Mouse (Mus musculus): ENCODE measurements around the gene Kansl1l. TPM values are rescaled to one million over a fixed set of nuclear protein-coding genes. Genes with fewer than 3 reads are reported as not detected.

Gene Kansl1l
- total RNA-seq (2021): 10 to 100 TPM; 25.4 to 26.1 TPM
- long read RNA-seq, experiment 1, full-length matches to known transcripts: 2 of 4 reads
- long read RNA-seq, experiment 1, partial matches to known transcripts: 0 of 4 reads
- long read RNA-seq, experiment 1, other reads (novel, unspliced or antisense): 2 of 4 reads
- long read RNA-seq, experiment 2, partial matches to known transcripts: 5 of 12 reads
- long read RNA-seq, experiment 2, other reads (novel, unspliced or antisense): 7 of 12 reads

DNA sequence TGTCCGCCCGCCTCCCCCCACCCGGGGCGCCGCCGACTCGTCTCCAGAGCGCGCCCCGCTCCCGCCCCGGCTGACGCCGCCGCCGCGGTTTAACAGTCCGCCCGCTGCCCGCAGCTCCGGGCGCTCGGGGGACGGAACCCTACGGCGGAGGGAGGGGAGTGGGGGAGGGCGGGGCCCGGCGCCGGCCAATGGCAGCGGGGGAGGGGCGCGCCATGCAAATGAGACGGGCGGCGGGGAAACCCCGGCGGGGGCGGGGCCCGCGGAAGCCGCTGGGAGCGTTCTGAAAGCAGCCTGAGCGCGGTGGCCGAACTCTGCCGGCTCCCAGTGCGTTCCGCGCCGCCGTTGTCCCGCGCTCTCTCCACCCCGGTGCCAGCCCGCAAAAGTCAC lies at the start of gene Kansl1l:
Kansl1l (minus strand) TSS at position 110 of the 387 bp plus-strand sequence.
- peak; percentile 91 to 96 for DNase-seq (ENCODE audit: low spot score in 2 of 2)

DNA sequence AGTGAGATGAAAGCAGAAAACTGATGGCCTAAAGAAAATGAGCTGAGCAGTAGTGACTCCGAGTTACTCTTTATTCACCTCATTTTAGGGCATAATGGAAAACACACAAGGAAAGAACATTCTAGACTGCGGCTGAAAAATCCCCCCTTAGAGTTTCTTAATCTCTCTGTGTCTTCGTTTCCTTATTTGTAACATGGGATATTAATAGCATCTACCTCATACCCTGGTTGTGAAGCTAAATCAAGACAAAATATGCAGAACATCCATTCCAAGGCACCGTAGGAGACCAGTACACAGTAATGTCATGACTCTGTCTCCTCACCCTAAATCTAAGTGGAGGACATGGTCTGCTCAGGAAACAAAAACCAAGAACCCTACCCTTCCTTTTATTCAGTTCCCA lies 48.3 kb upstream of the Kansl1l start:
- no peak for DNase-seq (ENCODE audit: low spot score in 2 of 2)

DNA sequence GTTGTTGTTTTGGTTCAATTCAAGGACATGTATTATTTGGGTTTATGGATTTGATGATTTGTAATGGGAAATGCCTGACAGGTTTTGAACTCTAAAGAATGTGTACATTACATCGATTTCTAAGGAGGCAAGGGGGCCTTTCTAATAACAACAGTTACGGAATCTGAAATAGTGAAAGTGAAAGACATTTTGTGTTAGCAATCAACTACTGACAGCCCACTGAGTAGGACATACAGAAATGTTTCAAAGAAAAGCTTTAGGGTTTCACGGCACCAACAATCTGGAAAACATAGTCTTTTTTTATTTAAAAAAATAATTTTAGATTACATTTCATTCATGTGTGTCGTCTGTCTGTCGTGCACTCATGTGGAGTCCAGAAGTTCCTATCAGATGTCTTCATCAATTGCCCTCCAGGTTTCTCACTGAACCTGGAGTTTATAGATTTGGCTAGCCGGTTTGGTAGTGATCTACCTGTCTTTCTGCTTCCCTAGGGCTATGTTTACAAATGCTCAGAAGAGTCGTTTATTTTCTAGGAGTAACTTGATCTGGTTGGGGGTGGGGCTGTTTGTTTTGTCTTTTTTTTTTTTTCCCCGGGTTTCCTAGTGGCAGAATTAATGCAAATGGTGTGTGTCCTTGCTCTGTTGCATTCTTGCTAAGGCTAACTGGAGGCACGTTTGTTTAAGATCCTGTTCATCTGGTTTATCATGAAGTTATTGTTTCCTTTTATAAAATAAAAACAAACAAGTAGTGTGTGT lies 46.6 kb upstream of the Kansl1l start:
- no peak for DNase-seq (ENCODE audit: low spot score in 2 of 2)

DNA sequence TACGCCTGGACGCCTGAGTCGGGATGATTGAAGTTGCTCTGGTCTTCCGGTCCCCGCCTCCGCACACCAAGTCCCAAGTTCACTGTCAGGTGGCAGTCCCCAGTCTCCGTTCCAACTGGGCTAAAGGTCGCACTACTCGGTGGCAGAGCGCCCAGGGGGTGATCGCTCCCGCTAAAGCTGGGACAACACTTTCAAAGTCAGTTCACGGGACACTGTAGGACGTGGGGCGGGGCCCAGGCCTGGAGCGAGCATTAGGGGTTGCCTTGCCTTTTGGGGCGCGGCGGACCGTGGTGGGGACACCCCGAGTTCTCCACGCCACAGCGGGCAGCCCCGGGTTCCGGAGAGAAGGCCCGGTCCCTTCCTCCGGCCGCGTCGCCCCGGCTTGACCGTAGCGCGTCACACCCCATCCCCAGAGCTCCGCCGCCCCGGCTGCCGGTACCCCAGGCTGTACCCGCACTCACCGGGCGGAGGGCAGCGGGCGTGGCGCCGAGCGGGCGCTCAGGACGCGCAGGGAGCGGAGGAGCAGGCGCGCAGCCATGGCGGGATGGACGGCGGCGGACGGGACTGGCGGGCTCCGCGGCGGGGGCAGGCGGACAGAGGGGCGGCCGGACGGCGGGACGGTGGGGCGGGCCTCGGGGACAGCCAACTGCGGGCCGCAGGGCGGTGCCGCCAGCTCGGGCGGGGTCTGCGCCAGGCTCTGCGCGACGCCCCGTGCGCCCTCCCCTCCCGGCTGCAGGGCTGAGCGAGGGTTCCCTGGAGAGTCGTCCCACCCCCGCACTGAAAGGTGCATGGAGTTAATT lies 45.5 kb upstream of the Kansl1l start, which contains the start of gene Acadl:
Acadl (minus strand) TSS at position 566 of the 800 bp plus-strand sequence.
- peak; percentile 71 to 86 for DNase-seq (ENCODE audit: low spot score in 2 of 2)

DNA sequence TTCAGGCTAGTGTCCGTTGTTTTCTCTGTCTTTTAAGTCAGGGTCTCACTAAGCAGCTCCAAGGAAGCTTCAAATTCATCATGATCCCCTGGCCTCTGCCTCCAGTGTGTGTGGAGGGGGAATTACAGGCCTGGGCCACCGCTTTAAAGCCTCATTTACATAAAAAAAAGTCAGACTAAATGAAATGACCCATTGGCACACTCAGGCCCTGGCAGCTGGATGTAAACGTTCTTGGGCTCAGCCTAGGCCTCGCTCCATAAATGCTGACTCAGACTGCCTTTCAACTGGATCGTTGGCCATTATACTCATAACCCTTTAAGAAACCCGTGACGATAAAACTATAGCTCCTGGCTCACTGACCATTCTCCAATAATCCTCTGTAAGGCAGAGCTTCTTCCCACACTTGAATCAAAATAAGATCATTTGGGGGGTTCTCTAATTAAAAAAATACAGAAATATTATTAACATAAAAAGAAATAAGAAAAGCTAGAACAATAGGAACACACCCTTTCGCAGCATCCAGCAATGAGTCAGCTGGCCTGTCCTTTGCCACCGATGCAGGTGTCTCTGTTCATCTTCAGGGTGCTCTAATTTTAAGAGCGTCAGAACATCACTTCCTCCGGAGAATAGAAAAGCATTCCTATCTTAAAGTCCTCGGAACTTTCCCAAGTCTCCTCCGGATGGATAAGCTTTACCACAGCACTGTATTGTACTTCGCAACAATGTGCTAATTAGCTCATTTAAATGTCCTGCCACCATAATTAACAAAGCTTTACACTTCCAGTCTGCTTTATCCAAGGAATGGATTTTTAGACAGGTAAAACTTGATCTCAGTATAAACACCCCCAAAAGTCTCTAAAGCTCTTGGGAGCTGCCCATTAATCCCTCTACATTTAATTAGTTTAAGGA lies 44.7 kb upstream of the Kansl1l start:
- no peak for DNase-seq (ENCODE audit: low spot score in 2 of 2)

DNA sequence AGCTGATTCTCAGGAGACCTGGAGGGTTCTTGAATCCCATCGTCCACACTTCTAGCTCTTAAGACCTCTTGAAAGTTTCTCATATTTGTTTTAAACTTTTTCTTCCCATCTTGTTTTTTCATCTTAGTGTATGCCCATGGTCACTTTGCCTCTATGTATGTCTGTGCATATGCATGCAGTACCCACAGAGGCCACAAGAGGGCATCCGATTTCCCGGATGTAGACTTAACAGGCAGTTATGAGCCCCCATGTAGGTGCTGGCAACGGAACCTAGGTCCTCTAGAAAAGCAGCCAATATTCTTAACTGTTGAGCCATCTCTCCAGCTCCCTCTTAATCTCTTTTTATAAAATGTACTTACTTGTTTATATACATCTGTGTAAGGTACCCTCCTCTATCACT lies 30.1 kb upstream of the Kansl1l start:
- no peak for DNase-seq (ENCODE audit: low spot score in 2 of 2)

DNA sequence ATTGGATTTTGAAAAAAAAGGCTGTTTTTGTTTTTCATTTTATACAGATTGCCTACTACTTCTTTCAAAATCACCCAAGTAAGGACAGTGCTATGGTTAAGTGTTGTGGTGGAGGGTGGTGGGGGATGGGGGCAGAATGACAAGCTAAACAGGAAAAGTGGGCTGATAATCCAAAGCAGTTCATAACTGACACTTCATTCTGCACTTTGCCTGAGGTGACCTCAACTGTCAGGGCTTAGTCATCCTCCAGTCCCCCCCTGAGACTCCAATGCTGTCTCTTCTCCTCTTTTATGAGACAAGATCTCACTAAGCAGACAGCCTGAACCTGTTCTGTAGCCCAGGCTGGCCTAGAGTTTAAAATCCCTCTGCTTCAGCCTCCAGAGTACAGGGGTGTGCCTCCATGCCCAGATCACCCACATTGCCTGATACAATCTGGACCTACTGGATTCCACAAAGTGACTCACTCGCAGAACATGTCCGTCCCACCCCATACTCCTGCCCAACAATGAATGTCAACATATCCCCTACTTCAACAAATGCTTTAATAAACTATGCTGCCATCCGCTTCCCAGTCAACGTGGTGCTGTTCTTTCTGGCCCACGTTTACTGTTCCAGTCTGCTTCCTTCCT lies 28.4 kb upstream of the Kansl1l start:
- no peak for DNase-seq (ENCODE audit: low spot score in 2 of 2)

DNA sequence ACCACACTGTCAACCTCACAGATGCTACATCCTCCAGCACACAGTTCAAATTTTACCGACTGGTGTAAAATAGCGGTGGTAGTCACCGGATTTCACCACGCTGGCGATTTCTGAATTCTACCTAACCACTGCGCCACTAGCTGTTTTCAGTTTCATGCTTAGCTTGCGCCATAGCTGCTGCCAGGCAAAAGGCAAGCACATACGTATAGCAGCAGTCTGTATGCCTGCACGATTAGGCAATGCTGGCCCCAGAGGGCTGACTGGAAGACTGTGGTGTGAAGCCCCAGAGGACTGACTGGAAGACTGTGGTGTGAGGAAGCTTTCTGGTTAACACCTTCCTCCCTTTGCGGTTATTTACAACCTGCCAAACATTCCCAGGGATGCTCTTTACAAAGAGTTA lies 24.6 kb upstream of the Kansl1l start:
- DNase-seq (ENCODE audit: low spot score in 2 of 2): no peak

DNA sequence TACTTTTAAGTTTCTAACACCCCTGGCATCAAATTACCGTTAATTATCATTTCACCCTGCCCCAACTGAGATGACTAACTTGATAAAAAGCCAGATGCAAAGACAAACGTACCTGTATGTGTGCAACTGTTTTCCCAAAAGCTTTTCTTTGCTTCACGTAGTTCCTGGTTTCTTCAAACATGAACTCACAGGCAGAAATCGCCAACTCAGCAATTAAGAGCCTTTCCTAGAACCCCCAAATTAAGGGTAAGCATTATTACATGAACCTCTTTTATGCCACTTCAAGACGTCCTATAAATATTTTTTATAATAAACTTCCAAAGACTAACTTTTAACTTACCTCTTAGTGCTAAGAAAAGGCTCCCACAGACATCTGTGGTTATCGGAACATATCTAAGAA lies 24.1 kb upstream of the Kansl1l start:
- DNase-seq (ENCODE audit: low spot score in 2 of 2): no peak

DNA sequence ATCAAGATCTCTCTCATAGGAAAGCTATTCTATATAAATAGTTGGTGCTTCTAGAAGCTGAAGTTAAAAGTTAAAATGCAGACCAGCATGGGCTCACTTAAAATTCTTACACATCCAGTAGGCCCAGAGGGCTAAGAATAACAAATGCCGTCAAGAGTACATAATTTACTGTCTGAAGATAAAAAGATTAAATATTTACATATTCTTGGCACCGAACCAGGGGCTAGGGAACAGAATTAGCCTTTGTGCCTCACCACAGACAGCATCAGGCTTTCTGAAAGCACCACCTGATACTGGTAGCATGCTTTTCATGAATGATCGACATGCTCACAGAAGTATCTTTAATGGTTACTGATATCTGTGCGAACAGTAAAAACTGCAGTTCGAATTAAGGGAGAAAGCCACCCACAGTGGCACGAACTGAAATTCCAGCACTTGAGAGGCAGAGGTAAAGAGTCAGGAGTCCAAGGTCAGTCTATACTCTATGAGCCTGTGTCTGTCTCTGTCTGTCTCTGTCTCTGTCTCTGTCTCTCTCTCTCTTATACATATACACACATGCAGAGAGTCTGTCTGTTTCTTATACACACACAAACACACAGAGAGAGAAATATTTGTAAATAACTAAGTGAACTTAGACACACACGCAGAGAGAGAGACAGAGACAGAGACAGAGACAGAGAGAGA lies 22.5 kb upstream of the Kansl1l start:
- no peak for DNase-seq (ENCODE audit: low spot score in 2 of 2)

DNA sequence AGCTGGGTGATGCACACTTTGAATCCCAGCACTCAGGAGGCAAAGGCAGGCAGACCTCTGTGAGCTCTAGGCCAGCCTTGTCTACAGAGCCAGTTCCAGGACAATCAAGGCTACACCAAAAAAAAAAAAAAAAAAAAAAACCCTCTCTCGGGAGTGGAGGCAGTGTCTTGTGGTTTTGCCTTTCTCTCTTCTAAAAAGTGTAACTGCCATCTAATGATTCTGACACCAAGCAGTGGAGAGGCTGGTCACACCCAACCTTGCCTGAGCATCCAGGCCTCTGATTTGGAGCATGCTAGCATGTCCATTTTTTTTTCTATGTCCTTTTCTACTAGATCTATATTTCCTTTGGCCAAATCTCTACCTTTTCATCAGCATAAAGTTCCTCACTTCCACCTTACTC lies 21.8 kb upstream of the Kansl1l start:
- no peak for DNase-seq (ENCODE audit: low spot score in 2 of 2)

DNA sequence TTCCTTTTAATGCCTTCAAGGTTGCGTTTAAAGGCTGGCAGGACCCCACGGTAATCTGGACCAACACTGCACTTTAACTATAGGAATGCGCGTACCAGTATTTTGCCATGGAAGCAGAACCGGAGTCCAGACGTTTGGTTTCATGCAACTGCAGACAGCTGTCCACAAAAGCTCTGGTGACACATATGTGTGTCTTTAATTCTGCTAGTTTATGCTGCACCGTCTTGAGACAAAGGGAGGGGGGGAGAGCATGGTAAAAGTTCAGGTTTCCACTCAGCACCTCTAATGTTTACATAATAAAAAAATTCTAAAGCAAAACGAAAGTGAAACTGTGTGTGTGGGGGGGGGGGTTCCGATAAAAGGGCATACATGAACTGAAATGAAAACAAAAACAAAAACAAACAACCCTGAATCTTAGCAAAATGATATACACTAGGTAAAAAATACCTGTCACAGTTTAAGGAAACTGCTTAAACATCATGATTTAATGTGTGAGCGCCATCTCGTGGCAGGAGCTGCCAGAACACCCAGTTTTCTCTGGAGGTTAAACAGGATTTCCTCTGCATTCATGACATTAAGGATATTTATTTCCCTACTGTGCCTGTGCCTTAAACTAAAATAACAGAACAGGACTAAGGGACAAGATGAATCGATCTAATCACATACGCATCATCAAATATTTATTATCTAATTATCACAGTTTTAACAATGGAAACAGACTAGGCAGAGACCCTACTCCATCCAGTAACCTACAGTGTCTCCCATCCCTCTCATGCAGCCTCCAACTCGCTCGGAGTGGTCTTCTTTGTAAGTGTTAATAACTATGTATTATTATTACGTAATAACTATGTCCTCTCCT lies 21.1 kb upstream of the Kansl1l start:
- peak; percentile 30 to 47 for DNase-seq (ENCODE audit: low spot score in 2 of 2)

DNA sequence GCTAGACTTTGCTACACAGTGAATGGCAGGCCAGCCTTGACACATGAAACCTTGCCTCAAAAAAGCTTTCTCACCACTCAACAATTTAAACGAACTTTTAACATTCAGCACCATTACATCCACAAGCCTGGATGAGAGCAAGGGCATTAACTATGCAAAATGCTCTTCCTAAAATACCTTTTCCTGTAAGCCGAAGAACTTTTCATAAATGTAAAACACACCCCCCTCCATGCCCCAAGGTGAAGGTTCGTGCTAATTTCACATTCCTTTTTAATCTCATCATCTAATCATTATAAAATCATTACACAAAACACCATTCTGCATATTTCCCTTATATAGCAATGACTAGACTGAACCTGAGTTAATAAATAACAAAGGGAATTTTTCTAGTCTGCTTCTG lies 19.8 kb upstream of the Kansl1l start:
- DNase-seq (ENCODE audit: low spot score in 2 of 2): no peak

DNA sequence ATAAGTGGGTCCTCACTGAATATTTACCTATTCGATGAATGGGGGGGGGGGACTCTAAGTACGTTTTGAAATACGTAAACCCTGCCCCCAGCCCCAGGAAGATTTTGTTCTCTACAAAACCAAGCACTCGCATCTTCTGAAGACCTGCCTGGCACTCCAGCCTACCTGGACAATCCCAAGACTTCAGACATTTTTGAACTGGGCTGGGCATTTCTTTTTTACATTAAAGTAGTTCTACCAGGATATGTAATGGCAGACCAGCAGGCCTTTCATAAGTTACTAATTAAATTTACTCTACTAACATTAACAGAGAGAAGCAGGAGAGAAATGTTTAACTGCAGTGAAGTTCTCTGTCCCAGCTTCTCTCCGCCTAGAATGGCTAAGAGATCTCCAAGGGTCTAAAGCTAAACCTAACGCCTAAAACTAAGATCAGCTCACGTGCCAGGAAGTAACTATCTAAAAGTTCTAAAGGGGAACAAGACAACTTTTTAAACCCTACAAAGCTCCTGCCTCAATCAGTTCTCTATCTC lies 15.3 kb upstream of the Kansl1l start:
- DNase-seq (ENCODE audit: low spot score in 2 of 2): no peak

DNA sequence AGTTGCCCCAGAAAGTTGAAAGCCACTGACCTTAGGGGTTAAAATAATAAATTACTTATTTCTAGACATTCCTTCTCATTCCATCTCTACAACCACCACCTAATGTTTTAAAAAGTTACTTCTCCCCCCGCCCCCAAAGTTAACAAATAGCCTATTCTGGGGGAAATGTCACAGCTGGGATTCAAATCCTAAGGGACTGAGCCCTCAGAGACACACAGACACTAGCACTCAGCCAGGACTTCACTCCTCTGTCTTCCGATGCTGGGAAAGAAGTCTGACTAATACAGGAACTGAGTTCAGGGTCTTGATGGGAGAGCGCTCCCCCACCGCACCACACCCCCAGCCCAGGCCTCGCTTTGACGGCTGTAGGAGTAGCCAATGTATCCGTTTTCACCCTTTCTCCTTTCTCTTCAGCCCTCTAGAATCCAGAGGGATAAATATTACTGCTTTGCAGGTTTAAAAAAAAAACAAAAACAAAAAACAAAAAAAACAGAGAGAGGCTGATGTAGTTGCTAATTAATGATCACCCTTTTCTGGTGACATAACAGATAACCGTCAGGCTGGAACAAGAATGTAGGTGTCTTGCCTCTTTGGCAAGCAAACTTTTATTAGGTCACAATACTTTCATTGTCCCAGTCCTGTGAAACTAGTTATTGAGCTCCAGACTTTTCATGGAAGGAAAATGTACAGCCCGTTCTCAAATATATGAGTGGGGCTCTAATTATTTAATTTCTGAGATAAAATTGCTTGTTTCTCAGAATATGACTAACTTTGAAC lies 14.7 kb upstream of the Kansl1l start:
- DNase-seq (ENCODE audit: low spot score in 2 of 2): no peak

DNA sequence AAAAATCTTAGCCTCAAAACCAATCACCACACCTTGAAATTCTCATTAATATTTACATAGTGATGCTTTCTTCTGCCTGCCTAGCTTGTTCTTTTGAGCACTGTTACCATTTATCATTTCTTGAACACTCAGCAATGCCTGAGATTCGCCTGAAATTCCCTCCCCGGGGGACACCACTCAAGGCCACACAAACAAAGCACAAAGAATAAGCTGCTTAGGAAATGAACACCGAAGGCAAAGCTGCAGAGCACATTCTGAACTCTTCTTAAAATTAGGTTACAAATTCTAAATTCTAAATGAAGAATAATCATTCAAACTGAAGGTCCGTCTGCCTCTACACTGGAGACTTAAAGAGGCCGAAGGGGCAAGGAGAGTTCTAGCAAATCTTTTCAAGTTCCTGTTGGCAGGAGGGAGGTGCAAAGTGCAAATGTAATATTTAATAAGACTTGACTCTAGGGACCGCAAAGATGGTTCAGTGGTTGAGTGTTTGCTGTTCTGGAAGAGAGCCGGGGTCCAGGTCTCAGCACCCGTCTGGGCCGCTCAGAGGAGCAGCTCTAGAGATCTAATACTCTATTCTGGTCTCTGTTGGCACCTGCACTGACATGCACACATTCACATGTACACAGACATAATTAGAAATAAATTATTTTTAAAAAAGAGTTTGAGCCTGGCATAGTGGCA lies 12.2 kb upstream of the Kansl1l start:
- no peak for DNase-seq (ENCODE audit: low spot score in 2 of 2)

DNA sequence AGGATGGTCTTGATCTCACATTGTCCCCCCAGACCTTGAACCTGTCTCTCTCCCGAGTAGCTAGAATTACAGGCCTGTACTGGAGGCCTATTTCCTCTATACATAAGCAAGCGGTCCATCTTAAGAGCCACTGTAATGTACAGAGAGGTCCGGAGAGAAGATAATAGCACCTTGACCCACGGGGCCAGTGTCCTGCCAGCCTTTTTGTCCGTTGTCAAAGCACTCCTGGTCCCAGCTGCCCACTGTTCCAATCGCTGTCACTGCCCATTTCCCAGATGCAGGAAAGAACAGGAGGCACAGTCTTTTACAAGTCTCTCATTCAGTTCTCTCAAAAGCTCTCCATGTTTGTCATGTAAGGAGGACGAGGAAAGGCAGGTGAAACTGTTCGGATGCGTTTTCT lies 4.6 kb upstream of the Kansl1l start:
- DNase-seq (ENCODE audit: low spot score in 2 of 2): no peak
